Mouse (Mus musculus) urinary bladder, postnatal 10 days (tissue): Measurements from ENCODE around the gene Gstcd.

Experiments
- DNase-seq: peaks from one replicate; pipeline ENCODE4 v3.0.0; 2022; ENCODE audit warnings: low spot score

Gstcd gene

GRCm38 (mm10) chr3:133091664-133092273 lies at the start of gene Gstcd, which contains the start of gene Ints12:
TSS of gene Gstcd (minus strand) at chr3:133092033.
TSS of gene Ints12 (plus strand) at chr3:133091840.
- peak; percentile 78 for DNase-seq

- no peak for DNase-seq
Observed at GRCm38 (mm10) chr3:133132611-133133010, 40.8 kb upstream of the Gstcd start.

GRCm38 (mm10) chr3:133131372-133131771 lies 39.5 kb upstream of the Gstcd start:
- no peak for DNase-seq

GRCm38 (mm10) chr3:133113281-133113680 lies 21.4 kb upstream of the Gstcd start:
- no peak for DNase-seq

GRCm38 (mm10) chr3:133111741-133112140 lies 19.9 kb upstream of the Gstcd start:
- DNase-seq, result no peak

GRCm38 (mm10) chr3:133109844-133110243 lies 18.0 kb upstream of the Gstcd start:
- DNase-seq, result no peak

GRCm38 (mm10) chr3:133108731-133109130 lies 16.9 kb upstream of the Gstcd start:
- no peak for DNase-seq

GRCm38 (mm10) chr3:133104436-133104835 lies 12.6 kb upstream of the Gstcd start:
- no peak for DNase-seq

GRCm38 (mm10) chr3:133103768-133104167 lies 11.9 kb upstream of the Gstcd start:
- no peak for DNase-seq

GRCm38 (mm10) chr3:133098909-133099308 lies 7.1 kb upstream of the Gstcd start:
- no peak for DNase-seq

GRCm38 (mm10) chr3:133098336-133098735 lies 6.5 kb upstream of the Gstcd start:
- DNase-seq, result no peak

- no peak for DNase-seq
Observed at GRCm38 (mm10) chr3:133097936-133098335, 6.1 kb upstream of the Gstcd start.

GRCm38 (mm10) chr3:133094305-133094704 lies 2.5 kb upstream of the Gstcd start:
- DNase-seq, result no peak

GRCm38 (mm10) chr3:133092936-133093335 lies 1.1 kb upstream of the Gstcd start:
- no peak for DNase-seq

GRCm38 (mm10) chr3:133092274-133092853 lies 531 bp upstream of the Gstcd start:
- no peak for DNase-seq

GRCm38 (mm10) chr3:133091121-133091663 lies 641 bp downstream of the Gstcd start:
- no peak for DNase-seq

- no peak for DNase-seq
Observed at GRCm38 (mm10) chr3:133090247-133091120, 1.3 kb downstream of the Gstcd start.

- no peak for DNase-seq
Observed at GRCm38 (mm10) chr3:133085858-133086257, 6.0 kb downstream of the Gstcd start.

- DNase-seq, result no peak
Observed at GRCm38 (mm10) chr3:133082736-133083135, 9.1 kb downstream of the Gstcd start.

- DNase-seq, result no peak
Observed at GRCm38 (mm10) chr3:133075560-133075959, 16.3 kb downstream of the Gstcd start.

GRCm38 (mm10) chr3:133052068-133052467 lies 39.8 kb downstream of the Gstcd start:
- DNase-seq, result no peak

- no peak for DNase-seq
Observed at GRCm38 (mm10) chr3:133033145-133033755, 58.6 kb downstream of the Gstcd start.
